11 mouse cellular contexts compared by ENCODE assay signal in genomic region chr9:96649924-96650323, GRCm38 (mm10). TPM values are rescaled to one million over a fixed set of nuclear protein-coding genes. Genes with fewer than 3 reads are reported as not detected.
A peak's percentile ranks its signal among the peaks of the same experiment; 100 is the strongest.
DNase-seq lines count a peak whose midpoint lies in the region; ATAC-seq and TF ChIP-seq lines count a peak whose summit lies in the region.
"Had no signal": no experiment of that assay in that cellular context is flagged by ENCODE, and none has a peak within 500 bp of the region (broad histone marks: within the 10 kb centered on the region; RNA-seq: fewer than 3 reads in every experiment).

No protein-coding gene starts in this region.

- H3K9me3 ChIP-seq in megakaryocyte, embryonic 14.5 days, result no peaks in the 10 kb centered on the region
- no peaks in the 10 kb centered on the region for H3K9me3 ChIP-seq in heart, embryonic 10.5 days
- H3K9me3 ChIP-seq in midbrain, embryonic 16.5 days (replicated peaks; ENCODE audit: control insufficient read depth, low read length, poor library complexity, severe bottlenecking), result no peaks in the 10 kb centered on the region
- H3K9me3 ChIP-seq: midbrain, embryonic 12.5 days had no signal

- peak; percentile 33 for ATAC-seq in frontal cortex, adult (ENCODE audit: low TSS enrichment)
- ATAC-seq in common myeloid progenitor, adult 5-6 weeks (replicated peaks; ENCODE audit: low read depth, poor library complexity, severe bottlenecking), result peak; percentile 61
- no peak for ATAC-seq in midbrain, embryonic 16.5 days

- no peak overlapping the region for H3K4me2 ChIP-seq in midbrain, embryonic 16.5 days (ENCODE audit: low read length)
- H3K4me2 ChIP-seq: midbrain, embryonic 12.5 days had no signal

- no peak for TF ChIP-seq POLR2A in thymus, adult 2 months (IDR thresholded peaks at IDR 0.05; ENCODE audit: control insufficient read depth, extremely low read depth, insufficient read depth, low read length, poor library complexity)

- H3K36me3 ChIP-seq in megakaryocyte, embryonic 14.5 days (replicated peaks; ENCODE audit: low read length), result no peaks in the 10 kb centered on the region
- no peaks in the 10 kb centered on the region for H3K36me3 ChIP-seq in heart, embryonic 10.5 days
- H3K36me3 ChIP-seq in midbrain, embryonic 16.5 days (ENCODE audit: control insufficient read depth, insufficient read depth, low read length), result no peaks in the 10 kb centered on the region
- no peaks in the 10 kb centered on the region for H3K36me3 ChIP-seq in thymus, adult 2 months (ENCODE audit: control insufficient read depth, insufficient read depth, low read length)
- H3K36me3 ChIP-seq: midbrain, embryonic 12.5 days had no signal

- H3K9ac ChIP-seq in midbrain, embryonic 16.5 days (ENCODE audit: low read depth, low read length), result no peak overlapping the region
- H3K9ac ChIP-seq: midbrain, embryonic 12.5 days had no signal

- DNase-seq in frontal cortex, postnatal 14 days (ENCODE audit: low spot score in 2 of 2), result no peak
- DNase-seq in MN1 (ENCODE audit: low spot score), result peak; percentile 76
- DNase-seq in heart, embryonic 10.5 days (ENCODE audit: low spot score), result no peak
- no peak for DNase-seq in thymus, adult 2 months
- DNase-seq: thymus, postnatal 4 days had no signal

- no peak overlapping the region for H3K27ac ChIP-seq in heart, embryonic 10.5 days
- H3K27ac ChIP-seq in midbrain, embryonic 16.5 days (ENCODE audit: low read length), result no peak overlapping the region
- H3K27ac ChIP-seq in thymus, adult 2 months (ENCODE audit: control insufficient read depth, insufficient read depth, low read length), result no peak overlapping the region
- H3K27ac ChIP-seq: midbrain, embryonic 12.5 days had no signal

- 62% methylated on average over 9 of the region's 9 CpGs for WGBS in heart, embryonic 10.5 days
- WGBS in midbrain, embryonic 16.5 days, result 71% methylated on average over 9 of the region's 9 CpGs
- 8% methylated on average over 9 of the region's 9 CpGs for WGBS in thymus, adult 2 months

- H3K4me1 ChIP-seq in megakaryocyte, embryonic 14.5 days, result peaks cover 69% of the 10 kb centered on the region
- no peaks in the 10 kb centered on the region for H3K4me1 ChIP-seq in heart, embryonic 10.5 days
- no peaks in the 10 kb centered on the region for H3K4me1 ChIP-seq in midbrain, embryonic 16.5 days (ENCODE audit: control insufficient read depth, insufficient read depth, low read length)
- peaks cover 9% of the 10 kb centered on the region for H3K4me1 ChIP-seq in thymus, adult 2 months (replicated peaks; ENCODE audit: control insufficient read depth, insufficient read depth, low read length)
- H3K4me1 ChIP-seq: midbrain, embryonic 12.5 days had no signal

- peaks cover 28% of the 10 kb centered on the region for H3K27me3 ChIP-seq in megakaryocyte, embryonic 14.5 days (replicated peaks)
- no peaks in the 10 kb centered on the region for H3K27me3 ChIP-seq in heart, embryonic 10.5 days (ENCODE audit: insufficient read depth, poor library complexity, severe bottlenecking)
- H3K27me3 ChIP-seq in midbrain, embryonic 16.5 days (ENCODE audit: control insufficient read depth, insufficient read depth, low read depth, low read length), result no peaks in the 10 kb centered on the region
- H3K27me3 ChIP-seq in thymus, adult 2 months (ENCODE audit: control insufficient read depth, insufficient read depth, low read length), result no peaks in the 10 kb centered on the region
- H3K27me3 ChIP-seq: CH12.LX had no signal

- peak overlapping the region; percentile 29 for H3K4me3 ChIP-seq in megakaryocyte, embryonic 14.5 days (replicated peaks)
- no peak overlapping the region for H3K4me3 ChIP-seq in heart, embryonic 10.5 days
- H3K4me3 ChIP-seq in midbrain, embryonic 16.5 days (ENCODE audit: low read depth, low read length), result no peak overlapping the region
- H3K4me3 ChIP-seq in thymus, adult 2 months (ENCODE audit: control insufficient read depth, insufficient read depth, low read length), result no peak overlapping the region
- H3K4me3 ChIP-seq: midbrain, embryonic 12.5 days had no signal

- TF ChIP-seq CTCF in thymus, adult 2 months (IDR thresholded peaks at IDR 0.05; ENCODE audit: borderline replicate concordance, control insufficient read depth, extremely low read depth, insufficient read depth, low read length, poor library complexity), result no peak

RNA-seq across cellular contexts. Expression of gene Rasa2, which starts 18.5 kb away (rescaled TPM):
- total RNA-seq in common myeloid progenitor, adult 5-6 weeks (2017), result 5.5 and 11.3 TPM in 2 replicates
- 0.38 TPM in 1 of 2 replicates, not detected in the other for polyA plus RNA-seq in megakaryocyte, embryonic 14.5 days (2012; ENCODE audit: insufficient read depth, low replicate concordance)
- polyA plus RNA-seq in heart, embryonic 10.5 days (2016; fragmentation: Nextera tagmentation; extraction: Ambion mirVana), result 14.2 and 15.8 TPM in 2 replicates
- 18.2 and 19.2 TPM in 2 replicates for polyA plus RNA-seq in midbrain, embryonic 16.5 days (2015; fragmentation: Nextera tagmentation; extraction: Ambion mirVana)
- 6.5 and 7.4 TPM in 2 replicates for polyA plus RNA-seq in thymus, adult 2 months (2012; rRNA removed)
